Mouse (Mus musculus) cerebellum, postnatal 4 days (tissue): Measurements from ENCODE around the gene Rundc3b.

ENCODE experiments used
- DNase-seq, 2 experiments: peaks; one replicate each; pipeline ENCODE4 v3.0.0; 2022; ENCODE audit warnings: low spot score in 2 of 2, mixed read lengths in 1 of 2

The Rundc3b gene

DNA sequence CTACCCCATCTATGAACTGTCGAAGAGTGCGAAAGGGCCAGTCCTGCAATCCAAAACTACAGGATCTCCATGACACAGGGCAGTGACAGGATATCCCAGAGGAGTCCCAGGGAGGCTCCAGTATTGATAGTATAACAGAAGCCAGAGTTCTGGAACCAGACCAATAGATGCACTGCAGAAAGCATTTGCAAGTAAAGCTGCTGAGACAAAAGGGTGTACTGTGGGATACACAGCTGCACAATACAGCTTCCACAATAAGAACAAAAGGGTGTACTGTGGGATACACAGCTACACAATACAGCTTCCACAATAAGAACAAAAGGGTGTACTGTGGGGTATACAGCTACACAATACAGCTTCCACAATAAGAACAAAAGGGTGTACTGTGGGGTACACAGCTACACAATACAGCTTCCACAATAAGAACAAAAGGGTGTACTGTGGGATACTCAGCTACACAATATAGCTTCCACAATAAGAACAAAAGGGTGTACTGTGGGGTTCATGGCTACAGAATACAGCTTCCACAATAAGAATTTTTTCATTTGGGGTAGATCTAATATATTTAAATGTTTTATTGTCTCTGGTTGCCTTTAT is 134.0 kb downstream of the Rundc3b start:
- no peak for DNase-seq

DNA sequence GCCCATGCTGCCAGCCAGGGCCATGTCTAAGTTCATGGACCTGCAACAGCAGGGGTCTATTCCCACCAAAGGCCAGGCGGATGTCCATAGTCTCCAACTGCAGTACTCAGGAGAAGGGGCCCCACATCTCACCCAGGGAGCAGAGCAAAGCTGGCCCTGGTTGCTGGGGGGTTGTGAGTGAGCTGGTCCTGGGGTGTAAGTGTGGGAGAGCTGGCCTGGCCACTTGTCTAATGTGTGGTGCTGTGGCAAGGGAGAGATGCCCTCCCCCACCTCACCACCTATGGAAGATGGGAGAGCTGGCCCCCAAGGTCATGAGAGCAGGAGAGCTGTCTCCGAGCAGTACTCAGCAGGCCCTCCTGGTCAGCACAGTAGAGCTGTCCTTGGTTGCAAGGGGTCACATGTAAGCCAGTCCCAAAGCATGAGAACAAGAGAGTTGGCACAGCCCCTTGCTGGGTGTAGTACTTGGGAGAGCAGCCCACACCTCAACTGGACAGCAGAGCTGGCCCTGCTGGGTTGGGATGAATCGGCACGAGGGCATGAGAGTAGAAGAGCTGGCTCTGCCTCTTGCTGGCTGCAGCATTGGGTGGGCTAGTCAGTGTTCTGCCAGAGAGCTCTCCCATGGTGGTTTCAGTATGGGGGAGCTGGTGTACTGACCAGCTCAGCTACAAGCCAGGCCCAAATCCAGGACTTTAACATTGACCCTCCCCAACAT is 134.6 kb downstream of the Rundc3b start:
- DNase-seq = no peak

DNA sequence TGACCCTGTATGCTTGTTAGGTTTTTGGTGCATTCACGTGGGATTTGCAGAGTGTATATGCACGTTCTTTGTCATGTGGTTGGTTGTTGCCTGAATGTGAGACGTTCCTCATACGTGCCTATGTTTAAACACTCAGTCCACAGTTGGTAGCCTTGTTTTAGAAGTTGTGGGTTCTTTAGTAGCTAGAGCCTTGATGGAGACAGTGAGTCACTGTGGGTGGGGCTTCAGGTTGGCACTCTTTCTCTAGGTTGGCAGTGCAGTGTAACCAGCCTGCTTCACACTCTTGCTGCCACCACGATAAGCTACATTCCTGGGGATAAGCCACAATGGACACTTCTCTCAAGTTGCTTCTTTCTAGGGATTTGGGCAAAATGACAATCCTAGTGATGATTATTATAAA is 166.2 kb downstream of the Rundc3b start:
- DNase-seq = no peak

DNA sequence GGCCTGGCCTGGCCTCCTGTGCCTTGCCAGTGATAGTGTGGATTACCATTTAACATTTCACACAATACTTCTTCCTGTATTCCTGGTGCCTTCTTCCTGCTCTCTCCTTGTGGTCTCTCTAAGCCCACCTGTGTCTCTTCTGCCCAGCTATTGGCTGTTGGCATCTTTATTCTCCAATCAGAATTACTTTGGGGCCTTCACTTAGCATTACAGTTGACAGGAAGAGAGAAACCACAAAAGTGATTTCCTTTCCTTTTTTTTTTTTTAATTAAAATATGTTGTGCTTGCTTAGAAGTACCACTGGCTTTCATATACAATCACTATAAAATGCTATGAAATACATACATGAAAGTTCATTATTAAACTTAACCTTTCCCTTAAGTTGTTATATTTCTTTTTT is 167.2 kb downstream of the Rundc3b start:
- DNase-seq = no peak
